Mouse (Mus musculus) neural tube, embryonic 15.5 days (tissue): Measurements from ENCODE around the gene Folr1. TPM values are rescaled to one million over a fixed set of nuclear protein-coding genes. Genes with fewer than 3 reads are reported as not detected.

Experiments
- ATAC-seq: fragments of 200-750 bp; cut with Nextera tagmentation; 2 replicates; pipeline ENCODE4 v1.8.0; 2017; ENCODE audit warnings: mild to moderate bottlenecking, moderate TSS enrichment, moderate library complexity; ENCODE audit not compliant: low FRiP score
- H3K27ac ChIP-seq: fragments of 300-500 bp; sonication (generic); replicated peaks from 2 replicates; pipeline ENCODE4 v1.5.1; 2015; ENCODE audit warnings: mild to moderate bottlenecking, inconsistent platforms
- H3K27me3 ChIP-seq: fragments of 300-500 bp; sonication (generic); replicated peaks from 2 replicates; pipeline ENCODE4 v1.6.1; 2015; ENCODE audit warnings: inconsistent platforms
- H3K36me3 ChIP-seq: fragments of 300-500 bp; sonication (generic); 2 replicates; pipeline ENCODE4 v1.6.1; 2015; ENCODE audit warnings: inconsistent platforms
- H3K4me1 ChIP-seq: fragments of 300-500 bp; sonication (generic); 2 replicates; pipeline ENCODE4 v1.6.1; 2015; ENCODE audit warnings: inconsistent platforms
- H3K4me2 ChIP-seq: fragments of 300-500 bp; sonication (generic); 2 replicates; pipeline ENCODE4 v1.6.1; 2015; ENCODE audit warnings: inconsistent platforms, mild to moderate bottlenecking, moderate library complexity
- H3K4me3 ChIP-seq: fragments of 300-500 bp; sonication (generic); replicated peaks from 2 replicates; pipeline ENCODE4 v1.5.1; 2015; ENCODE audit warnings: mild to moderate bottlenecking, inconsistent platforms
- H3K9ac ChIP-seq: fragments of 300-500 bp; sonication (generic); replicated peaks from 2 replicates; pipeline ENCODE4 v1.6.1; 2015; ENCODE audit warnings: mild to moderate bottlenecking, inconsistent platforms
- H3K9me3 ChIP-seq: fragments of 300-500 bp; sonication (generic); replicated peaks from 2 replicates; pipeline ENCODE4 v1.6.1; 2016; ENCODE audit warnings: inconsistent platforms
- WGBS: fragments of 180-500 bp; shearing (Covaris S2); methylation state at CpG from one replicate; pipeline ENCODE4 v1.1.7; 2015; ENCODE audit warnings: mixed read lengths; 5-methylcytosine and 5-hydroxymethylcytosine counted together
- polyA plus RNA-seq: library from polyadenylated mRNA; unstranded; fragments of >200 nt; fragmentation: Nextera tagmentation; extraction: Ambion mirVana; gene quantifications from 2 replicates; pipeline ENCODE4 v1.2.1, GENCODE M21; 2015

The Folr1 gene
- polyA plus RNA-seq, 1 experiment from 2014 or later, result 1.7 TPM

GRCm38 (mm10) chr7:101896104-101897066 is 25.8 kb upstream of the Folr1 start:
- WGBS, result under 1% methylated on average over 57 of the region's 57 CpGs
- Histone ChIP-seq H3K9ac (peak overlapping the region; percentile 54), H3K4me2 (peak overlapping the region; percentile 59), H3K4me3 (peak overlapping the region; percentile 75), H3K4me1 (peaks cover 21% of the 10 kb centered on the region), H3K36me3 (no peaks in the 10 kb centered on the region), H3K9me3 (no peaks in the 10 kb centered on the region), H3K27ac (peak overlapping the region; percentile 96), H3K27me3 (no peaks in the 10 kb centered on the region; the same call in 1 of the 2 replicates)
- peak; percentile 99 for ATAC-seq

GRCm38 (mm10) chr7:101895695-101896094 is 25.1 kb upstream of the Folr1 start:
- H3K36me3 ChIP-seq, result no peaks in the 10 kb centered on the region
- ATAC-seq, result peak; percentile 24; the same call in 1 of the 2 replicates
- peak overlapping the region; percentile 75 for H3K4me3 ChIP-seq
- WGBS, result 39% methylated on average over 9 of the region's 9 CpGs
- H3K9me3 ChIP-seq, result no peaks in the 10 kb centered on the region
- H3K4me2 ChIP-seq, result peak overlapping the region; percentile 59
- H3K27me3 ChIP-seq, result no peaks in the 10 kb centered on the region; the same call in 1 of the 2 replicates
- peak overlapping the region; percentile 53 for H3K9ac ChIP-seq
- peak overlapping the region; percentile 96 for H3K27ac ChIP-seq
- H3K4me1 ChIP-seq, result peaks cover 21% of the 10 kb centered on the region

DNA sequence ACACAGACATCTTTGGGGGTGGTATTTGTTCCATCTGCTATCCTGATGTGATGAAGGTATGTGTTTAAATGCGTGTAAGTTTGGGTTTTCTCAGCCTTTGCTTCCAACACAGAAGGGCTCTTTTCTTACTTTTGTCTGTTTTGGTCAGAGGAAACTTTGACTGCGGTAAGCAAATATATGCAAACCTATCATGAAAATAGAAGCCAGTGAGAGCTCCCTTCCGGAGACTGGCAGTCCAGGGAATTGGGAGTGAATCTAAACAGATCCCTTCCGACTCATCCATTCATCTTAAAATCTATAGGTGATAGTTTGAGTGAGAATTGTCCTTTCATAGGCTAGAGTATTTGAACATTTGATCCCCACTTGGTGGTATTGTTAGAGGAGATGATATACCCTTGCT is 17.9 kb upstream of the Folr1 start:
- H3K9ac ChIP-seq, result no peak overlapping the region
- no peaks in the 10 kb centered on the region for H3K9me3 ChIP-seq
- no peak for ATAC-seq
- no peaks in the 10 kb centered on the region for H3K36me3 ChIP-seq
- no peaks in the 10 kb centered on the region for H3K4me1 ChIP-seq
- WGBS, result 82% methylated on average over 4 of the region's 4 CpGs
- no peak overlapping the region for H3K4me3 ChIP-seq
- H3K4me2 ChIP-seq, result no peak overlapping the region
- H3K27ac ChIP-seq, result no peak overlapping the region
- no peaks in the 10 kb centered on the region; the same call in 1 of the 2 replicates for H3K27me3 ChIP-seq

DNA sequence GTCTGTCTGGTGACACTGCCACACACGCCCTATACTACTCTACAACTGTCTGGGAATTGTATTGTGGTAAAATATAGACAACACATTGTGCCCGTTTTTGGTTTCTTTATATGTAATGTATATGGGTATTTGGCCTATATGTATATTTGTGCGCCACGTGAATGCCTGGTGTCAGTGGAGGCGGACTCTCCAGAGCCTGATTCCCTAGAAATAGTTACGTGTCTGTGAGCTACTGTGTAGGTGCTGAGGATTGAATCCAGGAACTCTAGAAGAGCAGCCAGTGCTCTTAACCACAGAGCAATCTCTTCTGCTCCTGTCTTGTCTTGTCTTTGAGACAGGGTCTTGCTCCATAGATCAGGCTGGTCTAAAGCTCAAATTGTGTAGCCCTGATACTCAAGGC is 15.7 kb upstream of the Folr1 start:
- H3K4me2 ChIP-seq, result no peak overlapping the region
- no peak overlapping the region for H3K9ac ChIP-seq
- no peaks in the 10 kb centered on the region for H3K9me3 ChIP-seq
- no peak overlapping the region for H3K27ac ChIP-seq
- H3K4me1 ChIP-seq, result no peaks in the 10 kb centered on the region
- ATAC-seq, result no peak
- WGBS, result 88% methylated on average over 6 of the region's 6 CpGs
- H3K4me3 ChIP-seq, result no peak overlapping the region
- no peaks in the 10 kb centered on the region for H3K36me3 ChIP-seq
- no peaks in the 10 kb centered on the region for H3K27me3 ChIP-seq

DNA sequence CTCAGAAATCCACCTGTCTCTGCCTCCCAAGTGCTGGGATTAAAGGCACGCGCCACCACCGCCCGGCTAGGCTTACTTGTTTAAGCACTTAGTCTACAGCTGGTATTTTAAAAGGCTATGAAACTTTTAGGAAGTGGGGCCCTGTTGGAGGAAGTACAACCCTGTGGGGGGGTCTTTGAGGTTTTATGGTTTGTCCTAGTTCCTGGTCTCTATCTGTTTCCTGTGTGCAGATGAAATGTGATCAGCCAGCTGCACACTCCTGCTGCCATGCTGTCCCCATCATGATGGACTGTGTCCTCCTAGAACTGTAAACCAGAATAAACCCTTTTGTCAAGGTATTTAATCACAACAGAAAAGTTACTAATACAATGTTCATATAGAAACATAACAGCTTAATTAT is 13.6 kb upstream of the Folr1 start:
- no peak for ATAC-seq
- Histone ChIP-seq H3K9me3 (no peaks in the 10 kb centered on the region), H3K4me2 (no peak overlapping the region), H3K4me1 (no peaks in the 10 kb centered on the region), H3K4me3 (no peak overlapping the region), H3K27me3 (no peaks in the 10 kb centered on the region), H3K9ac (no peak overlapping the region), H3K36me3 (no peaks in the 10 kb centered on the region), H3K27ac (no peak overlapping the region)
- WGBS, result 96% methylated on average over 4 of the region's 4 CpGs

GRCm38 (mm10) chr7:101882413-101883154 is 12.0 kb upstream of the Folr1 start:
- Histone ChIP-seq H3K4me3 (no peak overlapping the region), H3K27me3 (no peaks in the 10 kb centered on the region), H3K4me2 (no peak overlapping the region), H3K36me3 (no peaks in the 10 kb centered on the region), H3K9ac (no peak overlapping the region), H3K4me1 (no peaks in the 10 kb centered on the region), H3K27ac (no peak overlapping the region), H3K9me3 (no peaks in the 10 kb centered on the region)
- no peak for ATAC-seq
- 61% methylated on average over 9 of the region's 9 CpGs for whole genome bisulfite sequencing

GRCm38 (mm10) chr7:101880855-101881254 is 10.3 kb upstream of the Folr1 start:
- Histone ChIP-seq H3K27me3 (no peaks in the 10 kb centered on the region), H3K27ac (no peak overlapping the region), H3K4me2 (no peak overlapping the region), H3K4me3 (no peak overlapping the region), H3K9ac (no peak overlapping the region), H3K9me3 (no peaks in the 10 kb centered on the region), H3K36me3 (no peaks in the 10 kb centered on the region), H3K4me1 (no peaks in the 10 kb centered on the region)
- WGBS, result 82% methylated on average over 4 of the region's 4 CpGs
- no peak for ATAC-seq

DNA sequence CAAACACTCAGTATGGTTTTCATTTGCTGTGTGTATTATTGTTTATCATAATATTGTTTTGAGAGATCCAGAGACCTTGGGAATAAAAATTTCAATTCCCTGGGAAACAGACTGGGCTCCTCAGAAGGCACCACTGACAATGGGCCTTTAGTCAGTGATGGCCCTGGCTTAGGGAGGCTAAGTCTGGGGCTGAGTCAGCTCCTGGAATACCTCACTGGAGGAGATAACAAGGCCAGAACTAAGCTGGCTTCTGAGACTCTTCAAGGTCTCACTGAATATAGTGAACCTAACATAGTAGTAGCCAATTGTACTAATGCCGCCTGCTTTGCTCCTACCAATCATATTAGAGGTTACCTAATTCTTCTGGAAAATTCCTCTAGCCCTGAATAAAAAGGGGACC is 5.4 kb upstream of the Folr1 start:
- H3K4me3 ChIP-seq, result no peak overlapping the region
- no peak overlapping the region for H3K9ac ChIP-seq
- no peaks in the 10 kb centered on the region for H3K4me1 ChIP-seq
- H3K27me3 ChIP-seq, result no peaks in the 10 kb centered on the region
- no peak for ATAC-seq
- H3K27ac ChIP-seq, result no peak overlapping the region
- WGBS, result 96% methylated on average over 1 of the region's 1 CpGs
- H3K36me3 ChIP-seq, result no peaks in the 10 kb centered on the region
- no peaks in the 10 kb centered on the region for H3K9me3 ChIP-seq
- H3K4me2 ChIP-seq, result no peak overlapping the region

GRCm38 (mm10) chr7:101871296-101871695 is 708 bp upstream of the Folr1 start:
- no peak for ATAC-seq
- H3K36me3 ChIP-seq, result no peaks in the 10 kb centered on the region
- H3K27me3 ChIP-seq, result no peaks in the 10 kb centered on the region
- no peak overlapping the region for H3K27ac ChIP-seq
- H3K4me1 ChIP-seq, result no peaks in the 10 kb centered on the region
- 85% methylated on average over 3 of the region's 3 CpGs for WGBS
- H3K9ac ChIP-seq, result no peak overlapping the region
- no peak overlapping the region for H3K4me2 ChIP-seq
- no peak overlapping the region for H3K4me3 ChIP-seq
- no peaks in the 10 kb centered on the region for H3K9me3 ChIP-seq

DNA sequence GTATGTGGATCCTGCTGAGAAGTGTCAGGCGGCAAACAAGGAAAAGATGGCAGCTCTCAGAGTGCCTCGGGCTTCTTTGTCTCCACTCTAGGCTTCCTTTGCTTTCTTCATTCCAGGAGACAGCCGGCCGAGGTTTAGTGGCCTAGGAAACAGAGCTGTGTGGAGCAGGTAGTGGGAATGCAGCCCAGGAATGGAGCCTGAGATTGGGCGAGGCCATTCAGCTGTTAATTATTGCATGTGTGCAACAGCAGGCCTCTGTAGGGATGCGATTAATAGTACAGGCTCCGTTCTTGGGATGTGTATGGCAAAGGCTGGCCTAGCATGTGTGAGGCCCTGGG is 1.5 kb downstream of the Folr1 start:
- no peak overlapping the region for H3K27ac ChIP-seq
- H3K4me1 ChIP-seq, result no peaks in the 10 kb centered on the region
- no peaks in the 10 kb centered on the region for H3K36me3 ChIP-seq
- no peaks in the 10 kb centered on the region for H3K9me3 ChIP-seq
- no peaks in the 10 kb centered on the region for H3K27me3 ChIP-seq
- no peak for ATAC-seq
- H3K9ac ChIP-seq, result no peak overlapping the region
- H3K4me2 ChIP-seq, result no peak overlapping the region
- 64% methylated on average over 7 of the region's 7 CpGs for WGBS
- H3K4me3 ChIP-seq, result no peak overlapping the region

- Histone ChIP-seq H3K27me3 (no peaks in the 10 kb centered on the region), H3K4me3 (no peak overlapping the region), H3K9me3 (no peaks in the 10 kb centered on the region), H3K36me3 (no peaks in the 10 kb centered on the region), H3K4me1 (no peaks in the 10 kb centered on the region), H3K9ac (no peak overlapping the region), H3K4me2 (no peak overlapping the region), H3K27ac (no peak overlapping the region)
- WGBS, result 63% methylated on average over 13 of the region's 13 CpGs
- no peak for ATAC-seq
Observed at GRCm38 (mm10) chr7:101868241-101869162, 2.1 kb downstream of the Folr1 start.
